Mouse (Mus musculus): ENCODE measurements around the gene Wdfy2.

Gene Wdfy2

GRCm38 (mm10) chr14:62924800-62925199, 87.3 kb downstream of the Wdfy2 start:
- DNase-seq (ENCODE audit: low spot score in 2 of 2): no peak

DNA sequence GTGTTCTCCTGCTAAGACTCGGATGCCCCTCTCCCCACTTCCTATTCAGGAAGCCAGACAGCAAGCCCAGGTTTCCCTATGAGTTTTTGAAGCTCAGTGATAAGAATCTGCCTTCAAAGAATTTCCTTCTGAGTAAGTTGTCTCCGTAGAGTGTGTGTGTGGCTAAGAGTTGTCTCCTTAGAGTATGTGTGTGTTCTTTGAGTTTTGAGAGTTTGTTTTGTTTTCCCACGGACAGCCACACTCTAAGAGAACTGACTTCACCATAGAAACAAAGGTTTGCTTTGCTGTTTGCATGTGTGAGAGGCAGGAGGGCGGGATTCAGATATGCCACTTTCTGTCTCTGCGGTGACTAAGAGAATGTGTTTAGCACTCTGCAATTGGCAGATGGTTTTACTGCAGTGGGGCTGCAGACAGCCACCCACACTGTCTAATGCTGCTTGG, 90.6 kb downstream of the Wdfy2 start:
- DNase-seq (ENCODE audit: low spot score in 2 of 2): no peak

DNA sequence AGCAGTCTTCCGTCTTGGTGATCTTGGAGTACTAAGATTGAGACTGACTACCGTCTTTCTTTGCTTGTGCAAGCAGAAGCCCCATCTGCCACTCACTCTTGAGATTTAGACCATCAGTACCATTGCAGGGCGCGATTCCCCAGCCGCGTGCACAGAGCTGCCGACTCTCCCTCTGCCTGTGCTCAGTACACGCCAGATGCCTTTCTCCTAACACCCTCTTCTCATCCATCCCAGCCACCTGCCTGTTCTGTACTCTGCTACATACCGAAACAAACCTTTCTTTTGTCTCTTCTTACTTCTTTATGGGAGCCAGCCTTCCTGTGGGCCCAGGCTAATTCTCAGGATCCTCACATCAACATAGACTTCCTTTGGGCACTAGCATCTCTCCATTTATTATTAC, 97.9 kb downstream of the Wdfy2 start:
- no peak for DNase-seq (ENCODE audit: low spot score in 2 of 2)

DNA sequence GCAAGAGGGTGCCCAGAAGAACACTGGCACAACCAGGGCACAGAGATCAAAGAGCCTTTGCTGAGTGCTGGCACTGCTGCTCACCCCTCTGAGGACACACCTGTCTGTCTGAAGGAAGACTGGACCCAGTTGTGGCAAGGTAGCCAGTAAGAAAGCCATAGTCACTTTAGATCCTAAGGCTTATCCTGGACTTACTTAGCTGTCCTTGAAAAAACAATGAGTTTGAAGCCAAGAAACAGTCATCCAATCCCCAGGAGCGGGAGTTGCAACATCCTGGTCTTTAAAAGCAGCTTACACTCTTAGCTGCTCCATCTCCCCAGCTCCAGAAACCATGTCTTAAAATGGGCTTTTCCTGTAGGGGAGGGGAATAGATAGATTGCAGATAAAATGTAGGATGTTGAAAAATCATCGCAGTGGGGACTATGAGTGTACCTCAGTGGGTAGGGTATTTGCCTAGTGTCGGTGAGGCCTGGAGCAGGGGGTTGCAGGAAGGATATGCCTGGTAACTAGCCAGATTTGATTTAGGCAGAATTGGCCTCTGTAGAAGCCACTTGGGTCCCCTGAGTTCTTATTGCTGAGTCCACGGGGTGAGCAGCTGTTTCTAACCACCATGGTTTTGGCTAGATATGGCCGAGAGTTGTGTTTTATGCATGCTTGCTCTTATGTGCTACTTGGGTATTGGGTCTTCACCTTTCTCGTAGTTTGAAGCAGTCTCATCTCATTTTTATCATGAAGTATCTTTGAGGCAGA, 99.3 kb downstream of the Wdfy2 start:
- DNase-seq (ENCODE audit: low spot score in 2 of 2): no peak

DNA sequence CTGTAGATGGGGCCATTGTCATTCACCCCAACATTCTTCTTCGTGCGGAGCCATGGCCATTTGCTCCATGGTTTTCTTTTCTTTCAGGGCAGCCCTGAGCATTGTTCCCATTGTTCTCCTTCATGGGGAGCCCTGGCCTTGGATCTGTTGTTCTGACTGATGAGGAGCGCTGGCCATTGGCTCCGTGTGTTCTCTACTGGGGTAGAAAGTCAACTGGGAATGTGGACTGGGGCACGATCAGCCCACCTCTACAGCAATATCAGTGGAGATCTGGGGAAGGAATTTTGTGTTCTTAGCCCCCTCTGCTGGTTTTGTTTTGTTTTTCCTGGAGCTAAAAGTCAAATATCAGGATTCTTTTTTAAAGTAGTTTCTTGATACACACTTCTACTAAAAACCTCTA, 100.2 kb downstream of the Wdfy2 start:
- peak in 1 of 2 experiments; percentile 10 for DNase-seq (ENCODE audit: low spot score in 2 of 2)

GRCm38 (mm10) chr14:62939435-62939834, 102.0 kb downstream of the Wdfy2 start:
- no peak for DNase-seq (ENCODE audit: low spot score in 2 of 2)

DNA sequence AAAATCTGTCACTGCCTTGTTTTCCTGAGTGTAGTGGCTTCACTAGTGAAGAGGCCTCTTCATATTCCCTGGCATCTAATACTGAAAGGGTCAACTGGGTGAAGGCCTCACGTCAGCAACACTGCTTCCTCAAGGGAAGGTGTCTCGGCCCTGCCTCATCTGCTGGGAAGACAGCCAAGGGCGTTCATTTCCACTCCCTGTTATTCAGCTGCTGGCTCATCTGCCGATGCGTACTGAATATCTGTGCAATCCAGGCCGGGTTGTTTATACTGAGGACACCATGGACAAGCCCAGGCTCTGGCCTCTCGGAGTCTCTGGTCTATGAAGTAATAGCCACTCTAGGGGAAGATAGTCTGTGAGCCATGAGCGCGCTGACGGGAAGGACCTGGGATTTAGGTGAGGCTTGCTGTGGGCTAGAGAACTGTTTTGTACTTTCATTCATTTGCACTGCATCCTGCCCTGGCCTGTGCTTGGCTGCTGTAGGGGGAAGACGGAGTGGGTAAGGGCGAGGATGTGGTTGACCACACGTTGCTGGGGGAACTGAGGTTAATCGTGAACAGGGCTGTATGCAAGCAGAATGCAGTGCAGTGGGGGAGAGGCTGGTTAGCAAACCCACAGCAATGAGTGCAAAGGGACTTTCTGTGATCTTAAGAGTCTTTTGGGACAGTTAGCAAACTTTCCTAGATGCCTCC, 103.1 kb downstream of the Wdfy2 start:
- no peak for DNase-seq (ENCODE audit: low spot score in 2 of 2)

DNA sequence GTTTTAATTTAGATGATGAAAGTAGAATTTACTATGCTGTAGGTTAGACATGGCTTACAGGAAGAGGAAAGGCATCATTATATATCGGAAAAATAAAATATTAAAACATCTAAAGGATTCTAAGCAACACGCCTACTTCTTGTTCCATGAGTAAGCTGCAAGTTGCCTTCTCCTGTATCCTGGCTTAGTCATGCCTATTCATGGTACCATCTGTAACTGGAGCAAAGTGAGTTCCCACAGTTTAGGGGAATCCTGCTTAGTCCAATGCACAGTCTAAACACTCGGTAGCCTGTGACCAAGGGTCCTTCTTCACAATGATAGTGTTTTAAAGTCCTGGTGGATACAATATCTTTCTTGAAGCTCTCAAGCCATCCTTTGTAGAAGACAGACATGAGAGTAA, 109.3 kb downstream of the Wdfy2 start:
- DNase-seq (ENCODE audit: low spot score in 2 of 2): no peak

DNA sequence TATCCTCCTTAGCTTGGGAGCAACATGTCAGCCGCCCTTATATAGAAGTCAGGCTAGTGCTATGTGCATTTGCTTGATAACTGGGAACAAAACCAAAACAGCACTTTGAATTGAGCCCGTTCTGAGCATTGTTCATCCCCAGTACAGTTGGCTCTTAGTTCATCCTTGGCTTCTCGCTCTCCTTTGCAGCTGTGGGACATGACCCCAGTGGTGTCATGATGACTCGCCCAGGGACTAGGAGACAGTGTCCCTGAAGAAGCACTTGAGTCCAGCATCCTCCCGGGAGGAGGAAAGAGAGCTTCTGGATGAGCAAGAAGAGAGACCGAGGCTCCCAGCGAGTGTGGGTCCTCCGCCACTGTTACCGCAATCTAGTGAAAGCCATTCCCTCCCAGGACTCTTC, 118.6 kb downstream of the Wdfy2 start:
- no peak for DNase-seq (ENCODE audit: low spot score in 2 of 2)

- no peak for DNase-seq (ENCODE audit: low spot score in 2 of 2)
These were observed 126.2 kb downstream of the Wdfy2 start for GRCm38 (mm10) chr14:62963632-62964031.

DNA sequence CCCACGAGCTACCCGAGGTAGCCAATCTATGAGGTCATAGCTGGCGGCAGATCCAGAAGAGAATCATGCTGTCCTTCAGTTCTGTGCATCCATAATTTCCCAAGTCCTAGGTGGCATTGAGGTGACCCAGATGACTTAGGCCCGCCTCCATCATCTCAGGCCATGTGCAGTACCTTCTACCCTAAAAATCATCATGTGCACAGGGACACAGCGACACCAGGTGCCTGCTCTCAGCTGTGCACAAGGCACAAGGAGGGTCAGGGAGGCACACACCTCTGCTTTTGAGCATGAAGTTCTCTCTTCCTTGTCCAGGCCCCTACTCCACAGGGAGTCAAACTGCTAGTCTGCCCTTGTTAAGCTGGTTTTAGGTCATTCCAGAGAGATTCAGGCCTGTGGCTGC, 127.9 kb downstream of the Wdfy2 start:
- DNase-seq (ENCODE audit: low spot score in 2 of 2): no peak

GRCm38 (mm10) chr14:62965811-62966520, 128.5 kb downstream of the Wdfy2 start:
- DNase-seq (ENCODE audit: low spot score in 2 of 2): no peak

DNA sequence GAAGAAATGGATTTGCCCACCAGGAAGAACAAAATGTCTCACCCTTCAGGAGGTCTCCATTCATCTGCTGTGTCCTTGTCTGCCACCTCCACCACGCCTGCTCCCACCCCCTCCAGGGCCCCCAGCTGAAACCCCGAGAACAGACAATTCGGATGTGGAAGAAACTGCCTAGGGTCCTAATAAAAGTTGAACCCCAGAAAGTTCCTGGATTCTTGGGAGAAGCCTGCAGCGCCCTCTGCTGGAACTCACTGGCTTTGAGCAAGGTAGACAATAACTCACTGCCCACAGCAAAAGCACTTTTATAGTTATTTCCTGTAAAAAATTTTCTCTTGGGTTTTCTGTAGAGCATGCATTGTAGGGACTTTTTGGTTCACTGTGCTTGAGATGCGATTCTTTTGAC, 137.6 kb downstream of the Wdfy2 start:
- DNase-seq (ENCODE audit: low spot score in 2 of 2): peak; percentile 50 to 75

- no peak for DNase-seq (ENCODE audit: low spot score in 2 of 2)
These were observed 142.3 kb downstream of the Wdfy2 start for GRCm38 (mm10) chr14:62979815-62980214.

GRCm38 (mm10) chr14:62984410-62984809, 146.9 kb downstream of the Wdfy2 start, which contains the start of gene Defb48:
Gene Defb48 (minus strand): TSS chr14:62984510.
- DNase-seq (ENCODE audit: low spot score in 2 of 2): no peak

DNA sequence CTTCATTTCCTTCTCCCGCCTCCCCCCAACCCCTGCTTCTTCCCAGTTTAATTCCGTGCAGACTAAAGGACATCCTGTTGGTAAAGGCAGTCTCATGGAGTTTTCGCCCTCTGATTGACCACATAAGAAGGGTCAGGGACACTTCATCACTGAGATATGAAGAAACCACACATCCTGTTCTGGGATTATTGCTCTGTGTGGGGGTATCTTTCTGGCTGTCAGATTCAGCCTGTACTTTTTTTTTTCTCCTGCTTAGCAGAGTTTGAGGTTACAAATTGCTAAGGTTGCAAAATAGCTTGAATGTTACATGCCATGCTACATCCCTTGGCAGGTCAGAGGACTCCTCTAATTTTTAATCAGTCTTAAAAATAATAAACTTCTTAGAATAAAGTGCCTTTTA, 153.8 kb downstream of the Wdfy2 start:
- no peak for DNase-seq (ENCODE audit: low spot score in 2 of 2)

DNA sequence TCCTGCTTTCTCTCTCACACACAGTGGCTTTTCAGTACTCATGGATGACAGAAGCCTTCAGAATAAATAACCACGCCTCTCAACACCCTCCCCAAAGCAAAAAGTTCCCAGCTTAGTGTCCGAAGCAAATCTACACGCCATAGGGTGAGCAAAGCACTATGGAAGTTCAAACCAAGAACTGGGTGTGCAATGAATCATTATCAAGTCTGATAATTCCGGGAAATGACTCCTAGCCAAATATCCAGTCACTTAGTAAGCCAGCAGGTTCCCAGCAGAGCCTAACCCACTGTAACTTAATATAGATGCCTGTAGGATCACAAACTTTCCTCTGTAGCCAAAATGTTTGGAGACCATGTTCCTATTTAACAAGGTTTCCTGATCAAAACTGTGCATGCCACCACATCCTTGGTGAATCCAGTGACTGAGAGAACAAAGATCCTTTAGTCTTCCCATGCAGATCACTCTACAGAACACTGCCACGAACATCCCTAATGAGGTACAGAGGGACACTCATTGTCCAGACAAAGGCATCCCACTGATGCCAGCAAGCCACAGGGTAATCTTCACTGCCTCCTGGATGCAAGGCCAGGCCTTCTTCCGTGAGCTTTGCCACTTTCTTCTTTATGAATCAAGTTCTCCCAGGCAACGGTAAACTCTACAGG, 154.5 kb downstream of the Wdfy2 start:
- DNase-seq (ENCODE audit: low spot score in 2 of 2): no peak

DNA sequence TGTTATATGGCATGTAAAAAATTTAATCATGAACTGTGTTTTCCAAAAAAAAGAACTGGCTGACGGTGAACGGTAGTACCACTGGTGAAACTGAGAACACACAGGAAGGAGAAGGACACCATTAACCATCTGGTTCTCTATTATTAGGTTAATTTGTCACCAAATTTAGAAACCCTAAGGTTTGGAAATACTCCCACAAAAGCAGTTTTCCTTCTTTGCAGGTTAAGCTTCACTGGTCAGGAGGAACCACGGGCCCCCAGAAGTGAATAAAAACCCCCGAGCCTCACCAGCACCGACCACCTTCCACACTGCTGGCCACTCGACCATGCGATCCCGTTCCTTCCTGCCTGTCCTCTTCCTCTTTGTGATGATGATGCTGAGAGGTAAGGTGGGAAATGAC, 160.3 kb downstream of the Wdfy2 start, which contains the start of gene Defb47:
Gene Defb47 (plus strand): TSS at position 301 of the 400 bp plus-strand sequence.
- no peak for DNase-seq (ENCODE audit: low spot score in 2 of 2)

- DNase-seq (ENCODE audit: low spot score in 2 of 2): no peak
These were observed 161.5 kb downstream of the Wdfy2 start for GRCm38 (mm10) chr14:62998977-62999376.

- no peak for DNase-seq (ENCODE audit: low spot score in 2 of 2)
These were observed 165.1 kb downstream of the Wdfy2 start for GRCm38 (mm10) chr14:63002588-63002987.
